Mouse (Mus musculus) midbrain, embryonic 15.5 days (tissue): ENCODE measurements around the gene Aebp1. TPM values are rescaled to one million over a fixed set of nuclear protein-coding genes. Genes with fewer than 3 reads are reported as not detected.
A peak's percentile ranks its signal among the peaks of the same experiment; 100 is the strongest.

Source experiments
- ATAC-seq: fragments of 200-750 bp; cut with Nextera tagmentation; replicated peaks from 2 replicates; pipeline ENCODE4 v1.8.0; 2017; ENCODE audit warnings: moderate TSS enrichment
- H3K27ac ChIP-seq: fragments of 300-500 bp; sonication (generic); 2 replicates; pipeline ENCODE4 v1.5.1; 2015; ENCODE audit warnings: mild to moderate bottlenecking, inconsistent platforms
- H3K27me3 ChIP-seq: fragments of 300-500 bp; sonication (generic); replicated peaks from 2 replicates; pipeline ENCODE4 v1.6.1; 2015; ENCODE audit warnings: inconsistent platforms
- H3K36me3 ChIP-seq: fragments of 300-500 bp; sonication (generic); replicated peaks from 2 replicates; pipeline ENCODE4 v1.6.1; 2015; ENCODE audit warnings: inconsistent platforms
- H3K4me1 ChIP-seq: fragments of 300-500 bp; sonication (generic); 2 replicates; pipeline ENCODE4 v1.6.1; 2015; ENCODE audit warnings: inconsistent platforms
- H3K4me2 ChIP-seq: fragments of 300-500 bp; sonication (generic); 2 replicates; pipeline ENCODE4 v1.6.1; 2015; ENCODE audit warnings: inconsistent platforms, mild to moderate bottlenecking, moderate library complexity
- H3K4me3 ChIP-seq: fragments of 300-500 bp; sonication (generic); 2 replicates; pipeline ENCODE4 v1.5.1; 2015; ENCODE audit warnings: mild to moderate bottlenecking, inconsistent platforms
- H3K9ac ChIP-seq: fragments of 300-500 bp; sonication (generic); 2 replicates; pipeline ENCODE4 v1.6.1; 2015; ENCODE audit warnings: mild to moderate bottlenecking, inconsistent platforms
- H3K9me3 ChIP-seq: fragments of 300-500 bp; sonication (generic); 2 replicates; pipeline ENCODE4 v1.6.1; 2016; ENCODE audit warnings: inconsistent platforms
- WGBS: fragments of 180-500 bp; shearing (Covaris S2); methylation state at CpG from one replicate; pipeline ENCODE4 v1.1.7; 2015; ENCODE audit warnings: mixed read lengths; 5-methylcytosine and 5-hydroxymethylcytosine counted together
- polyA plus RNA-seq: library from polyadenylated mRNA; unstranded; fragments of >200 nt; fragmentation: Nextera tagmentation; extraction: Ambion mirVana; gene quantifications from 2 replicates; pipeline ENCODE4 v1.2.1, GENCODE M21; 2015

Gene Aebp1
- polyA plus RNA-seq, 1 experiment from 2014 or later: 21.9 TPM

DNA sequence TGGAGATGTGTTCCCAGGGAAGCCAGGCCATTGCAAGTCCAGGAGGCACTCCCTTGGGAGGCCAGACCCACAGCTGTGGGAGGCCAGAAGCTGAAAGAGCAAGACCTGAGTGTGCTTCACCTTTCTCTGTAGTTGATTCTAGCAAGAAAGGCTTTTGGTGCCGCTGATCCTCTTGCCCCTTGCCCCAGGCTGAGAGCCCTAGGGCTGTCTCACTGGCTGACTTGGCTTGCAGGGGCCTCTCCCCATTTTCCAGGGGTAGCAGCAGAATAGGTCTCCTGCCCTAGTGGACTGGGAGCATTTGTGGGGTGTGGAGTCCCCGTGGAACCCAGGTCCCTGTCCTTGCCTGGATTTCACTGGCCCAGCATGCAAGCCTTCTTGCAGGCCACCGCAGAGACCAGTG lies 39.6 kb downstream of the Aebp1 start:
- peaks cover 25% of the 10 kb centered on the region for H3K4me1 ChIP-seq

DNA sequence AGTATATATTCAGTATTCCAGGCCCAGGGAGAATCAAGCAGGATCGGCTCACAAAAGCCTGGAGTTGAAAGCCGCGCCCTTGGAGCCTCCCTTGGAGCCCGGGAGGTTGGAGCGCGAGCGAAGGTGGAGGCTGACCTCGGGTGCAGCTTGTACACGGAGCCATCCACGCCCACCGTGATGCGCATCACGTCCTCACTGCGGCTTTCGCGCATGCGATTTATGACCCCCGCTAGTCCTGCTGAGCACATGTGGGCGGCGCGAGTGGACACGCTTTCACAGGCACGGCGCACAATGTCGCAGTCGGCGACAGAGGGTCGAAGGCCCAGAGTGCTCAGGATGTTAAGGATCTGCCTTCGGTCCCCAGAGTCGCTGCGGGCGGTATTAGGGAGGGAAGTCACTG lies 40.2 kb downstream of the Aebp1 start:
- under 1% methylated on average over 32 of the region's 32 CpGs for WGBS
- ATAC-seq: peak; percentile 94
- Histone ChIP-seq H3K27ac (peak overlapping the region; percentile 88), H3K9ac (peak overlapping the region; percentile 57), H3K9me3 (no peaks in the 10 kb centered on the region), H3K4me2 (peak overlapping the region; percentile 74), H3K4me1 (peaks cover 25% of the 10 kb centered on the region), H3K27me3 (0 out of 2 replicates have a peak, but pooled peaks cover 3% of the 10 kb centered on the region), H3K36me3 (no peaks in the 10 kb centered on the region), H3K4me3 (peak overlapping the region; percentile 47)

More for the DNA sequence above, 39.6 kb downstream of the Aebp1 start:
- H3K27ac ChIP-seq: peak overlapping the region; percentile 88
- H3K9ac ChIP-seq: peak overlapping the region; percentile 57
- H3K4me3 ChIP-seq: peak overlapping the region; percentile 47
- WGBS: 19% methylated on average over 3 of the region's 3 CpGs
- H3K4me2 ChIP-seq: peak overlapping the region; percentile 74
- ATAC-seq: peak; percentile 1; the same call in 1 of the 2 replicates
- H3K36me3 ChIP-seq: no peaks in the 10 kb centered on the region
- H3K9me3 ChIP-seq: no peaks in the 10 kb centered on the region
- H3K27me3 ChIP-seq: 0 out of 2 replicates have a peak, but pooled peaks cover 3% of the 10 kb centered on the region

DNA sequence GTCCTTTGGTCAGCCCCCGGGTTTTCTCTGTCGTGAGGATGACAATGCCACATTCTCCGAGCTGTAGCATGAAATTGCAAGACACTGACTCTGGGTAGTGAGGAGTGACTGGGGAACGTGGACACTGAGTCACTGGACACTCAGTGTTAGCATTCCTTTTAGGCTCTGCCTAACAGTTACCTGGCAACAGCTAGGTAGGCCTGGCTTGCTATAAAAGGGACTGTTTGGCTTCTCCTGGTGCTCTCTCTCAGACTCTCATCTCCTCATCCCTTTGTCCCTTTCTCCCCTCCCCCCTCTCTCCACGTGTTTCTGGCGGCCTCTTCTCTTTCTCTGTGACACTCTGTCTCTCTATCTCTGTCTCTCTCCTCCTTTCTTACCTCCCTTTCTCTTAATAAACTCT lies 40.6 kb downstream of the Aebp1 start:
- Histone ChIP-seq H3K27me3 (0 out of 2 replicates have a peak, but pooled peaks cover 3% of the 10 kb centered on the region), H3K4me2 (peak overlapping the region; percentile 74), H3K36me3 (no peaks in the 10 kb centered on the region), H3K9me3 (no peaks in the 10 kb centered on the region), H3K9ac (peak overlapping the region; percentile 57), H3K27ac (peak overlapping the region; percentile 88), H3K4me1 (peaks cover 25% of the 10 kb centered on the region), H3K4me3 (peak overlapping the region; percentile 47)
- peak; percentile 71 for ATAC-seq
- WGBS: 3% methylated on average over 6 of the region's 6 CpGs

DNA sequence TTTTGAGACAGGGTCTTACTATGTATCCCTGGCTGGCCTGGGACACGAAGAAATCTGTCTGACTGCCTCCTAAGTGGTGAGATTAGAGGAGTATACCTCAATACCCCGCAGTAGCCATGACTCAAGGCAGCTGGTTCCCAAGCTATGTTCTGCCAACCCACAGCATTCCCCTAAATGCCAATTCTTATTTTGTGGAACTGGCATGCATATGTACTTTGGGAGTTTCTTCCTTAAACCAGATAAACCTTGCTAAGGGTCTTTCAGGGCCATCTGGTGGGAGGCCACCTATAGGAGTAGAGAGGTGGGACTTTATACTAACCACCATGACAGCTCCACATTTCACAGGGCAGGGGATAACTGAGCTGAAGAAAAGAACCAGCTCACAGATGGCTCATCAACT lies 42.1 kb downstream of the Aebp1 start:
- Histone ChIP-seq H3K4me2 (no peak overlapping the region), H3K27me3 (0 out of 2 replicates have a peak, but pooled peaks cover 3% of the 10 kb centered on the region), H3K4me3 (no peak overlapping the region), H3K9ac (no peak overlapping the region), H3K27ac (no peak overlapping the region), H3K36me3 (no peaks in the 10 kb centered on the region), H3K9me3 (no peaks in the 10 kb centered on the region), H3K4me1 (peaks cover 25% of the 10 kb centered on the region)
- ATAC-seq: no peak
- 96% methylated on average over 2 of the region's 2 CpGs for WGBS

DNA sequence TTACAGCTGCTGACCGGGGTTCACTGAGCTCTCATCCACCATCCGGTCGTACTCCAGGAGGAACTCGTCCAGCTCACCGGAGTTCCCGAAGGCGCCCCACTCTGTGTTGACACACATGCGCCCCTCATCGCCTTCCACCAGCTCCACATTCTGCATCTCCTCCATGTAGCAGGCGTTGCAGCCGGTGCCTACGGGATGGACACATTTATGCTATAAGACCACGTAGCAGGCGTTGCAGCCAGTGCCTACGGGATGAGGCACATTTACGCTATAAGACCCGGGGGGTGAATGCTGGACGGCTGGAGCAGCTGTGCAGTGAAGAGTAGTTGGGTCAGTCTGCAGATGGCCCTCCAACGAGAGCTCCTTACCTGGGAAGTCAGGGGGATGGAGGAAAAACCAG lies 42.6 kb downstream of the Aebp1 start:
- Histone ChIP-seq H3K27ac (no peak overlapping the region), H3K4me3 (no peak overlapping the region), H3K9ac (no peak overlapping the region), H3K9me3 (no peaks in the 10 kb centered on the region), H3K27me3 (no peaks in the 10 kb centered on the region), H3K36me3 (no peaks in the 10 kb centered on the region), H3K4me2 (no peak overlapping the region), H3K4me1 (peaks cover 25% of the 10 kb centered on the region)
- ATAC-seq: no peak
- WGBS: 89% methylated on average over 19 of the region's 19 CpGs

DNA sequence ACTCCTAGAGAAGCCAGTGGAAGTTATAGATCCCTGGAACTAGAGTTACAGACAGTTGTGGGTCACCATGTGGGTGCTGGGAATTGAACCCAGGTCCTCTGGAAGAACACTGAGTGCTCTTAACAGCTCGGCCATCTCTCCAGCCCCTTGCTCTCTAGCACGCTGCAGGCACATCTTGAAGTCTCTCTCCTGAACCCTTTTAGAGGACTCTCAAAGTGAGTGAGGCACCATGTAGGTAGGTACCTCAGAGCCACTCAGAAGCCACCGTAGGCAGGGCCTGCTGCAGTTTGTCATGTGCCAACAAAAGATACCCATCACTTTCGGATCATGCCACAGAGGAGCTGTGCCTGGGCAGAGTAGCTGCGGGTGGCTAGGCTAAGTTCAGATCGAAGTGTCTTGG lies 43.1 kb downstream of the Aebp1 start:
- H3K9ac ChIP-seq: no peak overlapping the region
- no peaks in the 10 kb centered on the region for H3K9me3 ChIP-seq
- no peak overlapping the region for H3K27ac ChIP-seq
- no peaks in the 10 kb centered on the region for H3K27me3 ChIP-seq
- H3K4me1 ChIP-seq: peaks cover 25% of the 10 kb centered on the region
- WGBS: 95% methylated on average over 6 of the region's 6 CpGs
- ATAC-seq: no peak
- no peak overlapping the region for H3K4me2 ChIP-seq
- no peak overlapping the region for H3K4me3 ChIP-seq
- no peaks in the 10 kb centered on the region for H3K36me3 ChIP-seq

DNA sequence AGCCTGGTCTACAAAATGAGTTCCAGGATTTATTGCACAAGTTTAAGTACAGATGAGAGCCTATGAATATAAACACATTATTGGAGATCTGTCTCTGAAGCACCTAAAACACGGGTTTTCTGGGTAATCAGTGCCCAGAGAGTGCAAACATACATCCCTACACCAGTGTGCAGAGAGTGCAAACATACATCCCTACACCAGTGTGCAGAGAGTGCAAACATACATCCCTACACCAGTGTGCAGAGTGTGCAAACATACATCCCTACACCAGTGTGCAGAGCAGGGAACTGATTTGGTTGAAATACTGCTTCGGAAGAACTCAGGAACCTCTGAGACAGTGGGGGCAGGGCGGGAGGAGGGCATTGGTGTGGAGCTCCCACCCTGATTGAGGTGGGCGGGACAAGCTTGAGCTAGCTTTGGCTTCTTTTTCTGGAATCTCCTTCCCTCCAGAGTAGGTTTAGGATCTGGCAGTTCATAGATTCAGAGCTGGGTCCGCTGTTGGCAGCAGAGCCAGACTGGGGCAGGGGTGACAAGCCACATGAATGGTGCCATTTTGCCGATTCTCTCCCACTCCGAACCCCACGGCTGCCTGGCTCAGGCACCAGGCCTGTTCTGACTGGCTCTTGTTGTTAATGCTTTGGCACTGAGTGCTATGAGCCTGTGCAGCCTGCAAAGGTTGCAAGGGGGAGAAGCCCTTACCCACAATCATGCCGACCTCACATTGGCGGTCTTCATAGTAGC lies 44.2 kb downstream of the Aebp1 start:
- WGBS: 78% methylated on average over 10 of the region's 10 CpGs
- no peaks in the 10 kb centered on the region for H3K27me3 ChIP-seq
- no peak for ATAC-seq
- no peak overlapping the region for H3K27ac ChIP-seq
- H3K4me3 ChIP-seq: no peak overlapping the region
- H3K4me2 ChIP-seq: no peak overlapping the region
- H3K9ac ChIP-seq: no peak overlapping the region
- H3K36me3 ChIP-seq: no peaks in the 10 kb centered on the region
- H3K4me1 ChIP-seq: peaks cover 22% of the 10 kb centered on the region
- no peaks in the 10 kb centered on the region for H3K9me3 ChIP-seq

DNA sequence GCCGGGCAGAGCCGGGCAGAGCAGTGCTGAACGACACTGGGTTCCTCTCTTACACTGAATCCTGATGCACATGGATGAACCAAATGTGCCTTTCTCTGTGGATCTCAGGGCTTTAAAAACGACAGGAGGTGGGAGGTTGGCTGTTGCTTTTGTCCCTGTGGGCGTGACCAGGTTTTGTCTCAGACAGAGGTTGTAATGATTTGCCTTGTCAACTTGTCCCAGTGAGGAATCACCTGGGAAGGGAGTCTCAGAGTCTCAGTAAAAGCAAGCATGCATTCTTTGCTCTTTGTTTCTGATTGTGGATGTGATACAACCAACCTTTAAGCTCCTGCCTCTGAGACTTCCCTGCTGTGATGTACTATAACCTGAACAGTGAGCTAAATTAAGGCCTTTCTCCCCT lies 45.3 kb downstream of the Aebp1 start:
- no peaks in the 10 kb centered on the region for H3K9me3 ChIP-seq
- H3K36me3 ChIP-seq: no peaks in the 10 kb centered on the region
- no peak for ATAC-seq
- H3K4me1 ChIP-seq: peaks cover 11% of the 10 kb centered on the region
- 45% methylated on average over 5 of the region's 5 CpGs for whole genome bisulfite sequencing
- H3K9ac ChIP-seq: no peak overlapping the region
- no peak overlapping the region for H3K4me2 ChIP-seq
- H3K4me3 ChIP-seq: no peak overlapping the region
- H3K27me3 ChIP-seq: no peaks in the 10 kb centered on the region
- H3K27ac ChIP-seq: no peak overlapping the region

DNA sequence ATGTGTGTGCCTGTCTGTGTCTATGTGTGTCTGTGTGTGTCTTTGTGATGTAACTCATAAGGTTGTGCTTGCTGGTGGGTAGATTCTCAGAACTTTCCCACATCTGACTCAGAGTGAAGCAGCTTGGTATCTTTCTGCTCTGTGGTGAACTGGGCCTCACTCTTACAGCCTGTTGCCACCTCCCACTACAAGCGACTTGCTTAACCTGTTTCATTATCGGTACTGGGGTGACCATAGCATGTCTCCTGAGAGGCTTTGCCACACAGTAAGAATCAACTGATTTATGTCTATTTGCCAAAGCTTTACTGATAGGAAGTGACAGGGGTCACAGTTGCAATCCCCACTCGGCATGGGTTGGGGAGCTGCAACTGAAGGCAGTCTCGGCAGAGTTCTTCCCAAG lies 46.9 kb downstream of the Aebp1 start:
- WGBS: 82% methylated on average over 4 of the region's 4 CpGs
- 0 out of 2 replicates have a peak, but pooled peaks cover 2% of the 10 kb centered on the region for H3K4me1 ChIP-seq
- no peaks in the 10 kb centered on the region for H3K27me3 ChIP-seq
- no peak overlapping the region for H3K4me2 ChIP-seq
- H3K9me3 ChIP-seq: no peaks in the 10 kb centered on the region
- no peak overlapping the region for H3K27ac ChIP-seq
- H3K4me3 ChIP-seq: no peak overlapping the region
- H3K36me3 ChIP-seq: no peaks in the 10 kb centered on the region
- no peak for ATAC-seq
- H3K9ac ChIP-seq: no peak overlapping the region

DNA sequence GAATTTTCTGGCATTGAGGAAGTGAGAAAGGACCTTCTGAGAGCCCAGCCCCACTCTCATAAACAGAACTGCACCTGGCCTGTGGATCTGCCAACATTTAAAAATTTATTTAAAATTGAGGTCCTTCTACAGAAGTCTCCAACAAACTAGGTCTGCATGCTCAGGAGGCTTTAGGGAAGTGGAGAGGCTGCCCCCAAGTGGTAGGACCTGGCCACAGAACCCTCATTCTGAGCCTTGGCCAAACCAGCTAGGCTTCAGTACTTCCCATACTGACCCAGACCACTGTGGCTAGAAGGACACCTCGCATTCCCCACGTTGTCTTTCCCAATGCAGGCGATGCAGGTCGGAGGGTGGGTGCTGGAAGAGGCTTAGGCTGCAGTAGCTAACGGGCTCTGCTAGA lies 50.9 kb downstream of the Aebp1 start:
- no peaks in the 10 kb centered on the region for H3K36me3 ChIP-seq
- no peak overlapping the region for H3K9ac ChIP-seq
- 0 out of 2 replicates have a peak, but pooled peaks cover 2% of the 10 kb centered on the region for H3K4me1 ChIP-seq
- no peak overlapping the region for H3K27ac ChIP-seq
- H3K4me2 ChIP-seq: no peak overlapping the region
- H3K9me3 ChIP-seq: no peaks in the 10 kb centered on the region
- WGBS: 26% methylated on average over 5 of the region's 5 CpGs
- no peak for ATAC-seq
- H3K27me3 ChIP-seq: no peaks in the 10 kb centered on the region
- H3K4me3 ChIP-seq: no peak overlapping the region

DNA sequence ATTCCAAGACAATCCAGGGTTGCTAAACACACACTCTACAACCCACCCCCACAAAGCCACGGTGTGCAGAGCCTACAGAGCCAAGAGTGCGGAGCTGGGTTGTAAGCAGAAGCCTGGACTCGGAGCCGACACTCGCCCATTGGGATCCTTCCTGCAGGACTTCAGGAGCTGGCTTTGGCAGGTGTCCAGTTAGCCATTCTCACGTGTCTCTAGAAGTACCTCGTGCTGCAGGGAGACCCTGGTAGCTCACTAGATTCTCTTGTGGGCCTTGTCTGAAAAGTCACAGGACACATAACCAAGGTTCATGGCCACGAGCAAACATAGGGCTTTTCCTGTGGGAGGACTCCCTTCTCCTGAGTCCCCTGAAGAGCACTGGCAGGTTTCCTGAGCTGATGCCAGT lies 51.5 kb downstream of the Aebp1 start:
- Histone ChIP-seq H3K27me3 (no peaks in the 10 kb centered on the region), H3K4me3 (no peak overlapping the region), H3K36me3 (no peaks in the 10 kb centered on the region), H3K4me2 (no peak overlapping the region), H3K4me1 (0 out of 2 replicates have a peak, but pooled peaks cover 2% of the 10 kb centered on the region), H3K9ac (no peak overlapping the region), H3K27ac (no peak overlapping the region), H3K9me3 (no peaks in the 10 kb centered on the region)
- WGBS: 61% methylated on average over 8 of the region's 8 CpGs
- ATAC-seq: no peak

DNA sequence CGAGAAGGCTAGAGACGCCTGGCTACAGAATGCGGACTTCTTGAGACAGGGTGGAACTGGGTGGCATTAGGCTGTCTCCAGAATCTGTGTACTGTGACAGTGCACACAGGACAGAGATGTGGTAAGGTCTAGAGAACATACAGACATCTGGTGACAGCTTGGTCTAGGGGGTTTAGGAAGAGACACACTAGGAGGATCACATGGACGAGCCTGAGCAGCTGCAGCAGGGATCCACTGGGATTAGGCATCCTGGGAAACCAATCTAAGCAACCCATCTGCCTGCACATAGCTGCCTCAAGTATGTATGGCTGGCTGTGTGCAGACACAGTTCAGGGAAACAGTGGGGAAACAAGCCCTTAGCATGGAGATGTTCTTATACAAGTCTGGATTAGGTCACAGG lies 52.2 kb downstream of the Aebp1 start:
- Histone ChIP-seq H3K4me2 (no peak overlapping the region), H3K9me3 (no peaks in the 10 kb centered on the region), H3K4me3 (no peak overlapping the region), H3K36me3 (no peaks in the 10 kb centered on the region), H3K9ac (no peak overlapping the region), H3K27ac (no peak overlapping the region), H3K4me1 (0 out of 2 replicates have a peak, but pooled peaks cover 2% of the 10 kb centered on the region), H3K27me3 (no peaks in the 10 kb centered on the region)
- ATAC-seq: no peak
- 68% methylated on average over 4 of the region's 4 CpGs for WGBS

DNA sequence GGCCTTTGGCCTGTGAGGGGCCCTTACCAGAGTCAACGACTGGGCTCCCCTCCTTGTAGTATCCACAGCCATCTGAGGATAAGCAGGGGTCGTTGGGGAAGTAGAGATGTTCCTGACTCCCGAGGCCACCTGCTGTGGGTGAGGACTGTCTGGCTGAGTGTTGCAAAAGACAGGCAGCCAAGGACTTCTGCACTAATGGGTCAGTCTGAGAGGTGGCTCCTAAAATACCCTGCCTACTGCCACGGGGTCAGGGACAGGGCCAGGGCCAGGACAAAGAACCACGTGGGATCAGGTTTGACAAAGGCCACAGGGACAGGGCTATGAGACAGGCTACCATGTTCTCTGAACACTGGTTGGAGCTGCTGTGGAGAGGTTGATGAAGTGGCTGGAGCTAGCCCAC lies 53.2 kb downstream of the Aebp1 start:
- 0 out of 2 replicates have a peak, but pooled peaks cover 2% of the 10 kb centered on the region for H3K4me1 ChIP-seq
- no peaks in the 10 kb centered on the region for H3K9me3 ChIP-seq
- no peak overlapping the region for H3K4me3 ChIP-seq
- H3K27me3 ChIP-seq: no peaks in the 10 kb centered on the region
- no peak overlapping the region for H3K27ac ChIP-seq
- WGBS: 59% methylated on average over 5 of the region's 5 CpGs
- no peak overlapping the region for H3K9ac ChIP-seq
- H3K4me2 ChIP-seq: no peak overlapping the region
- ATAC-seq: no peak
- no peaks in the 10 kb centered on the region for H3K36me3 ChIP-seq
